Mouse (Mus musculus) Patski (cell line): ENCODE measurements around the gene Prdm4. TPM values are rescaled to one million over a fixed set of nuclear protein-coding genes. Genes with fewer than 3 reads are reported as not detected.
A peak's percentile ranks its signal among the peaks of the same experiment; 100 is the strongest.

Experiments
- ATAC-seq: fragments of 100-300 bp; one replicate; pipeline ENCODE4 v1.8.0; 2021
- CTCF ChIA-PET: fragments of 350-600 bp; sonication (Branson Sonifier 250); formaldehyde crosslinking; loops from one replicate; lab custom pipeline; 2022; ENCODE audit warnings: inconsistent platforms; lab: Charles Lee
- POLR2A ChIA-PET: fragments of 350-600 bp; sonication (Branson Sonifier 250); formaldehyde crosslinking; loops from one replicate; lab custom pipeline; 2022; ENCODE audit warnings: antibody characterized with exemption, inconsistent platforms; lab: Charles Lee
- DNase-seq: peaks from one replicate; pipeline ENCODE4 v3.0.0-alpha.2; 2011; ENCODE audit warnings: low read depth, low spot score
- H3K27me3 ChIP-seq: fragments of 371-371 bp; one replicate; pipeline ENCODE4 v1.5.1; 2021
- CTCF ChIP-seq: fragments of 100-300 bp; IDR thresholded peaks from one replicate; pipeline ENCODE4 v1.5.1; 2021
- in situ Hi-C: fragments of 300-500 bp; cut with MboI; formaldehyde crosslinking; loops from 3 replicates; pipeline ENCODE4 v1.11.1; 2018; ENCODE audit warnings: low pct_unique_long_range_greater_than_20kb, mixed read lengths
- polyA plus RNA-seq: library from polyadenylated mRNA; unstranded; gene quantifications from one replicate; pipeline ENCODE4 v1.2.3, GENCODE M21; 2021

Gene Prdm4
- polyA plus RNA-seq, 1 experiment from 2014 or later, result 23.4 TPM

DNA sequence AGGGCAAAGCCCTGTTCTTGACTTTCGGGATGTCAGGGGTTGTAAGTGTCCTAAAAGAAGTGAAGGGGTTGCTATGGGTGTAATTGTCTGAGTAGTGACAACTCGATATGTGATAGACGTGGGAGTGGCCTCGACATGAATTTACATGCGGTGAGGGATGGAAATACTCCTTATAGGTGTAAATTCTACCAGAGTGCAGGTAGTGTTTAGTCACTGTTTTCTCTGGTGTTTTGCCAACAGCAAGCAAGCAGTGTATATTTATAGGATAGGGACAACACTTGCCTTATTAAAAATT lies 44.5 kb downstream of the Prdm4 start:
- H3K27me3 ChIP-seq, result peaks cover 10% of the 10 kb centered on the region
- no peak for DNase-seq
- CTCF ChIA-PET, result no interaction called here
- in situ Hi-C loops, result no loop called here
- ATAC-seq, result peak; percentile 12
- POLR2A ChIA-PET, result no interaction called here
- TF ChIP-seq CTCF, result no peak

DNA sequence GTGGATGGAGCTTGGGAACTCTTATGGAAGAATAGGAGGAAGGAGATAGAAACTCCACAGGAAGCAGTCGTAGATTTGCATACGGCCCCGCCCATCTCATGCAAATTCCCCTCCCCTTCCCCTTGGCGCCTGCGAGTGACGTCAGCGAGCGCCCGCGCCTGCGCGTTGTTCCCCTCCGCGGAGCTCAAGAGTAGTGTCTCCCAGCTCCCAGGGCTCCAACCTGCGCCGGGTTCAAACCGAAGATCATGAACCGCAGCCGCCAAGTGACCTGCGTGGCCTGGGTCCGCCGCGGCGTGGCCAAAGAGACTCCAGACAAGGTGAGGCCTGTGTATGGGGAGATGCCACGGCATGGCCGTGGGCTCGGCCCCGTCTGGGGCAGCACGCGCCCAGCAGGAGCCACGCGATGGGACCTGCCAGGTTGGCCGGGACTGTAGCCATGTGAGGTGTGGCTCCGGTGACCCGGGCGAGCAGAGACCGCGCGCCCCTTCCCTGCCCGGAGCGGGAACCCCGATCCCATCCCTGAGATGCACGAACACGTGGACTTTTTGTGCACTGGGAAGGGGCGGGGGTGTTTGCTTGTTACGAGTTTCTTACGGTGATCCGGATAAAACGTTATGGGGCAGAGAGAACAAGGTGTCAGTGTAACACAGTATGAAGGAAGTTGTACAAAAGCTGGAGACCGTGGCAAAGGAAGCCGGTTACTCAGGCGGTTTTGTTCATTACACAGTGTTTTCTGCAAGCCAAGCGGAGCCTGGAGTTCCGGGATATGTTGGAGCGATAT lies 45.1 kb downstream of the Prdm4 start:
- peaks cover 10% of the 10 kb centered on the region for H3K27me3 ChIP-seq
- peak; percentile 91 for ATAC-seq
- no peak for TF ChIP-seq CTCF
- in situ Hi-C loops, result no loop called here
- ChIA-PET CTCF (no interaction called here), POLR2A (no interaction called here)
- peak; percentile 46 for DNase-seq

- no peak for TF ChIP-seq CTCF
- ATAC-seq (no peak), DNase-seq (no peak)
- no peaks in the 10 kb centered on the region for H3K27me3 ChIP-seq
- CTCF ChIA-PET, result no interaction called here
- in situ Hi-C loops, result no loop called here
- POLR2A ChIA-PET, result no interaction called here
Observed at GRCm38 (mm10) chr10:85846105-85846862, 70.7 kb downstream of the Prdm4 start.

Other genes with a start within 250 kb of the Prdm4 start
- gene Pwp1, start 87.6 kb downstream of the Prdm4 start, polyA plus RNA-seq, result 31.7 TPM
- 0.24 TPM for gene Ascl4, start 10.5 kb upstream of the Prdm4 start, polyA plus RNA-seq
- 153 TPM for gene Rtcb, start 40.7 kb upstream of the Prdm4 start, polyA plus RNA-seq
- gene Bpifc, start 94.8 kb upstream of the Prdm4 start, polyA plus RNA-seq, result 0.03 TPM
- gene Fbxo7, start 104.8 kb upstream of the Prdm4 start, polyA plus RNA-seq, result 38.1 TPM